Mouse (Mus musculus) neural tube, embryonic 10.5 days (tissue): ENCODE results near the gene Tbx15.

ENCODE experiments used
- DNase-seq: peaks from one replicate; pipeline ENCODE4 v3.0.0-alpha.2; 2017; ENCODE audit warnings: low spot score; ENCODE audit errors: extremely low spot score

Tbx15 gene

DNA sequence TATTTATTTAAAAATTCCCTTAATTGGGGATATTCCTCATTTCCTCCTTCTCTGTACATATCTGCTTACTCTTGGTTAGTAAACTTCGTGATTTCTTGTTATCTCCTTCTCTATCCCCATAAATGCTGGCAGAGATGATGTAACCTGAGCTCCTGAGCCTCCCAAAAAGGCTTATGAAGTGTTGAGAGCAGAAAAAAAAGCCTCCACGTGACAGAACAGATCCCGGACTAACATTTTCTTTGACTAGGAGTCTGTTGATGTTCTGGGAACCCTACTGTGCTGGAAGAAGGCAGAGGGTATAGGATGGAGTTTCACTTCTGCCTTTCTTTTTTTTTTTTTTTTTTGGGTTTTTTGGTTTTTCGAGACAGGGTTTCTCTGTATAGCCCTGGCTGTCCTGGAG, 146.9 kb downstream of the Tbx15 start:
- DNase-seq: no peak
